ENCODE assay signal across 8 mouse cellular contexts in genomic region chr10:79996272-79997033, GRCm38 (mm10). TPM values are rescaled to one million over a fixed set of nuclear protein-coding genes. Genes with fewer than 3 reads are reported as not detected.
A peak's percentile ranks its signal among the peaks of the same experiment; 100 is the strongest.
DNase-seq lines count a peak whose midpoint lies in the region; ATAC-seq and TF ChIP-seq lines count a peak whose summit lies in the region.

Gene Abca7, plus strand, starts transcription at chr10:79996494.

- TF ChIP-seq CTCF in MEL (IDR thresholded peaks at IDR 0.05 in 2 of 3, conservative IDR thresholded peaks at IDR 0.05 in 1 of 3; ENCODE audit: control insufficient read depth in 1 of 3, insufficient read depth in 1 of 3, low read depth in 2 of 3, low read length in 3 of 3, poor library complexity in 1 of 3, severe bottlenecking in 1 of 3) = no peak
- TF ChIP-seq CTCF in layer of hippocampus, adult 2 months (conservative IDR thresholded peaks at IDR 0.05) = peak; percentile 50
- TF ChIP-seq CTCF in lung, adult 2 months (IDR thresholded peaks at IDR 0.05; ENCODE audit: insufficient read depth, low read length) = no peak

- TF ChIP-seq EP300 in MEL (IDR thresholded peaks at IDR 0.05; ENCODE audit: low read depth in 1 of 2, low read length in 2 of 2) = no peak; a peak in 1 of 4 replicates

- peak within 1 kb of the TSS; percentile 93 for H3K27ac ChIP-seq in MEL (ENCODE audit: control insufficient read depth, low read depth, low read length)
- peak within 1 kb of the TSS; percentile 49 for H3K27ac ChIP-seq in forebrain, embryonic 16.5 days (ENCODE audit: low read length)
- peak within 1 kb of the TSS; percentile 85 for H3K27ac ChIP-seq in layer of hippocampus, adult 2 months
- H3K27ac ChIP-seq in neural tube, embryonic 15.5 days (replicated peaks) = peak within 1 kb of the TSS; percentile 76

- H3K4me1 ChIP-seq in MEL (ENCODE audit: control insufficient read depth in 1 of 2, insufficient read depth in 2 of 2, low read length in 2 of 2) = peaks cover 14 to 26% of the 10 kb centered on the region in 2 experiments
- H3K4me1 ChIP-seq in forebrain, embryonic 16.5 days (replicated peaks; ENCODE audit: control insufficient read depth, insufficient read depth, low read length) = peaks cover 20% of the 10 kb centered on the region
- peaks cover 7% of the 10 kb centered on the region; the same call in 1 of the 2 replicates for H3K4me1 ChIP-seq in lung, adult 2 months (ENCODE audit: control insufficient read depth, insufficient read depth, low read length)
- H3K4me1 ChIP-seq in neural tube, embryonic 15.5 days = peaks cover 23% of the 10 kb centered on the region

- peaks cover 0 to 17% of the 10 kb centered on the region in 2 experiments; a peak in 2 of 4 replicates for H3K36me3 ChIP-seq in MEL (ENCODE audit: control insufficient read depth in 1 of 2, insufficient read depth in 2 of 2, low read length in 2 of 2)
- no peaks in the 10 kb centered on the region for H3K36me3 ChIP-seq in forebrain, embryonic 16.5 days (ENCODE audit: control insufficient read depth, insufficient read depth)
- H3K36me3 ChIP-seq in neural tube, embryonic 15.5 days = 0 out of 2 replicates have a peak, but pooled peaks cover 2% of the 10 kb centered on the region

- H3K9ac ChIP-seq in MEL (ENCODE audit: control insufficient read depth, low read depth, low read length, poor library complexity, severe bottlenecking) = peak within 1 kb of the TSS; percentile 86
- H3K9ac ChIP-seq in forebrain, embryonic 16.5 days (replicated peaks; ENCODE audit: low read depth, low read length) = peak within 1 kb of the TSS; percentile 60
- H3K9ac ChIP-seq in neural tube, embryonic 15.5 days (replicated peaks) = peak within 1 kb of the TSS; percentile 56

- WGBS in forebrain, embryonic 16.5 days = 0% methylated on average over 34 of the region's 34 CpGs
- under 1% methylated on average over 34 of the region's 34 CpGs for WGBS in lung, adult 2 months
- WGBS in neural tube, embryonic 15.5 days = under 1% methylated on average over 34 of the region's 34 CpGs

- H3K9me3 ChIP-seq in MEL (replicated peaks; ENCODE audit: insufficient read depth, low read length) = no peaks in the 10 kb centered on the region
- H3K9me3 ChIP-seq in forebrain, embryonic 16.5 days (ENCODE audit: control insufficient read depth, low read length) = no peaks in the 10 kb centered on the region; the same call in 1 of the 2 replicates
- no peaks in the 10 kb centered on the region for H3K9me3 ChIP-seq in neural tube, embryonic 15.5 days (replicated peaks)

- peak in 1 of 2 experiments; percentile 43; a peak in 2 of 4 replicates for TF ChIP-seq POLR2A in MEL (IDR thresholded peaks at IDR 0.05; ENCODE audit: control insufficient read depth in 1 of 2, insufficient read depth in 1 of 2, low read depth in 1 of 2, low read length in 2 of 2, poor library complexity in 1 of 2)
- TF ChIP-seq POLR2A in lung, adult 2 months (IDR thresholded peaks at IDR 0.05; ENCODE audit: borderline replicate concordance, extremely low read depth, low read depth, low read length) = no peak; the same call in 1 of the 2 replicates

- intact Hi-C loops in heart, postnatal 36 days (cut with DNase I) = loop anchor here (10.0 kb wide), 1 partner anchor 698 kb away; no protein-coding TSS in a partner anchor

- DNase-seq in MEL (ENCODE audit: low read depth, low spot score) = peak; percentile 98
- peak; percentile 98 for DNase-seq in cerebellum, adult 18-20 months
- peak; percentile 98 to 100 for DNase-seq in heart, postnatal 36 days
- peak; percentile 92 to 98 for DNase-seq in layer of hippocampus, adult 2 months (ENCODE audit: low spot score in 2 of 2)
- DNase-seq in lung, adult 2 months = peak; percentile 99
- DNase-seq in testis, postnatal 10 days (ENCODE audit: low spot score) = peak; percentile 99

- ATAC-seq in forebrain, embryonic 16.5 days = peak; percentile 89
- ATAC-seq in neural tube, embryonic 15.5 days (ENCODE audit: low FRiP score) = peak; percentile 90

- H3K4me3 ChIP-seq in MEL (ENCODE audit: control insufficient read depth in 1 of 2, insufficient read depth in 1 of 2, low read depth in 2 of 2, low read length in 2 of 2) = peak within 1 kb of the TSS; percentile 73 to 88
- peak within 1 kb of the TSS; percentile 59 for H3K4me3 ChIP-seq in forebrain, embryonic 16.5 days (replicated peaks; ENCODE audit: low read length)
- H3K4me3 ChIP-seq in layer of hippocampus, adult 2 months = peak within 1 kb of the TSS; percentile 63
- H3K4me3 ChIP-seq in lung, adult 2 months (replicated peaks; ENCODE audit: extremely low read depth, low read depth, low read length) = peak within 1 kb of the TSS; percentile 95
- peak within 1 kb of the TSS; percentile 53 for H3K4me3 ChIP-seq in neural tube, embryonic 15.5 days (replicated peaks)

- TF ChIP-seq RAD21 in MEL (IDR thresholded peaks at IDR 0.05; ENCODE audit: low read depth, low read length) = no peak

- peaks cover 5% of the 10 kb centered on the region; the same call in 1 of the 2 replicates for H3K79me2 ChIP-seq in MEL (ENCODE audit: control insufficient read depth, insufficient read depth, low read length, poor library complexity)

- H3K4me2 ChIP-seq in forebrain, embryonic 16.5 days (ENCODE audit: low read length) = peak within 1 kb of the TSS; percentile 79
- peak within 1 kb of the TSS; percentile 83 for H3K4me2 ChIP-seq in neural tube, embryonic 15.5 days

- H3K27me3 ChIP-seq in MEL (ENCODE audit: control insufficient read depth in 1 of 2, insufficient read depth in 2 of 2, low read length in 2 of 2) = no peaks in the 10 kb centered on the region
- 0 out of 2 replicates have a peak, but pooled peaks cover 2% of the 10 kb centered on the region for H3K27me3 ChIP-seq in forebrain, embryonic 16.5 days (replicated peaks; ENCODE audit: control insufficient read depth, insufficient read depth, low read length)
- 0 out of 2 replicates have a peak, but pooled peaks cover 7% of the 10 kb centered on the region for H3K27me3 ChIP-seq in neural tube, embryonic 15.5 days (replicated peaks)

TF ChIP-seq in MEL, 35 proteins besides CTCF, POLR2A, EP300 and RAD21 (continues in another document):
- TF ChIP-seq NELFE (IDR thresholded peaks at IDR 0.05; ENCODE audit: low read depth, low read length) (peak; percentile 59), CHD2 (IDR thresholded peaks at IDR 0.05; ENCODE audit: low read length) (peak; percentile 51), POLR2AphosphoS5 (IDR thresholded peaks at IDR 0.05; ENCODE audit: borderline replicate concordance, low read depth, low read length) (no peak), POLR2AphosphoS2 (IDR thresholded peaks at IDR 0.05; ENCODE audit: low read length) (no peak), MYC (IDR thresholded peaks at IDR 0.05; ENCODE audit: low read depth, low read length) (no peak), CHD1 (IDR thresholded peaks at IDR 0.05; ENCODE audit: low read depth, low read length) (0 out of 2 replicates have a peak, but pooled peaks have one; percentile 52), RCOR1 (IDR thresholded peaks at IDR 0.05; ENCODE audit: low read depth, low read length) (no peak), ELF1 (IDR thresholded peaks at IDR 0.05; ENCODE audit: low read depth, low read length) (no peak), NRF1 (IDR thresholded peaks at IDR 0.05; ENCODE audit: insufficient read depth, low read depth, low read length, poor library complexity, severe bottlenecking) (no peak), HCFC1 (IDR thresholded peaks at IDR 0.05; ENCODE audit: low read depth, low read length) (peak; percentile 78), ZNF384 (IDR thresholded peaks at IDR 0.05; ENCODE audit: low read depth, low read length) (no peak), SMC3 (IDR thresholded peaks at IDR 0.05; ENCODE audit: low read depth, low read length) (no peak), BHLHE40 (IDR thresholded peaks at IDR 0.05; ENCODE audit: borderline replicate concordance, low read depth, low read length) (no peak), GATA1 (IDR thresholded peaks at IDR 0.05; ENCODE audit: low read depth, low read length) (no peak), UBTF (IDR thresholded peaks at IDR 0.05; ENCODE audit: borderline replicate concordance, insufficient read depth, low read depth, low read length) (no peak), MYB (IDR thresholded peaks at IDR 0.05; ENCODE audit: low read depth, low read length) (no peak), JUND (IDR thresholded peaks at IDR 0.05; ENCODE audit: low read depth, low read length) (0 out of 2 replicates have a peak, but pooled peaks have one; percentile 11), USF2 (IDR thresholded peaks at IDR 0.05; ENCODE audit: borderline replicate concordance in 1 of 2, insufficient read depth in 1 of 2, low read depth in 1 of 2, low read length in 2 of 2) (no peak), ZKSCAN1 (IDR thresholded peaks at IDR 0.05; ENCODE audit: low read depth, low read length) (no peak), SIN3A (IDR thresholded peaks at IDR 0.05; ENCODE audit: low read length) (peak; percentile 97), TBP (IDR thresholded peaks at IDR 0.05; ENCODE audit: low read depth, low read length) (peak; percentile 75), MAX (IDR thresholded peaks at IDR 0.05; ENCODE audit: low read length) (no peak), USF1 (IDR thresholded peaks at IDR 0.05; ENCODE audit: low read depth, low read length) (no peak), MXI1 (IDR thresholded peaks at IDR 0.05; ENCODE audit: low read depth, low read length) (no peak), GABPA (IDR thresholded peaks at IDR 0.05; ENCODE audit: low read depth, low read length) (no peak), KAT2A (conservative IDR thresholded peaks at IDR 0.05; ENCODE audit: low read depth, low read length) (no peak), ZMIZ1 (IDR thresholded peaks at IDR 0.05; ENCODE audit: low read depth, low read length) (no peak; the same call in 1 of the 2 replicates), MAZ (IDR thresholded peaks at IDR 0.05; ENCODE audit: low read depth, low read length) (no peak; the same call in 1 of the 2 replicates), ZC3H11A (IDR thresholded peaks at IDR 0.05; ENCODE audit: low read depth, low read length) (no peak), MEF2A (IDR thresholded peaks at IDR 0.05; ENCODE audit: extremely low read depth, insufficient replicate concordance, low read depth, low read length, poor library complexity, severe bottlenecking) (no peak), ETS1 (IDR thresholded peaks at IDR 0.05; ENCODE audit: low read depth, low read length) (no peak)

RNA-seq across cellular contexts. Expression of gene Abca7, which starts in this region (rescaled TPM):
- 7.4 and 7.7 TPM in 2 replicates for total RNA-seq in MEL (2012; rRNA removed)
- polyA plus RNA-seq in MEL (2012; ENCODE audit: insufficient read depth in 1 of 2, insufficient read length in 2 of 2, low read depth in 1 of 2, low replicate concordance in 2 of 2, missing spikeins in 1 of 2) = 10 to 100 TPM in 1 of 2 experiments, not detected in 1; 16.8 TPM
- 3.9 and 4.7 TPM in 2 replicates for polyA plus RNA-seq in forebrain, embryonic 16.5 days (2015; fragmentation: Nextera tagmentation; extraction: Ambion mirVana)
- 1 to 10 TPM; 7.7 to 7.9 TPM for total RNA-seq in heart, postnatal 36 days (2021)
- total RNA-seq in layer of hippocampus, adult 2 months (2021) = 10 to 100 TPM; 10.7 to 11.0 TPM
- 31.4 and 38.2 TPM in 2 replicates for polyA plus RNA-seq in lung, adult 2 months (2012; rRNA removed)
- 5.2 and 5.6 TPM in 2 replicates for polyA plus RNA-seq in neural tube, embryonic 15.5 days (2015; fragmentation: Nextera tagmentation; extraction: Ambion mirVana)

Comparison
In these comparisons a context has a peak if more than half of its experiments do, and no peak if none do; other contexts are left out.
1. Peak in every context shown above with its lines: DNase-seq, ATAC-seq, H3K4me3 ChIP-seq and H3K27ac ChIP-seq.